Mouse (Mus musculus): ENCODE data around the gene Mia2. TPM values are rescaled to one million over a fixed set of nuclear protein-coding genes. Genes with fewer than 3 reads are reported as not detected.

Gene Mia2
- total and polyA plus RNA-seq, 3 experiments, result 103 to 175 TPM; not detected in 1

- H3K27ac ChIP-seq (ENCODE audit: control insufficient read depth, low read depth, low read length), result no peak overlapping the region
- no peak overlapping the region for H3K9ac ChIP-seq (ENCODE audit: control insufficient read depth, low read depth, low read length, poor library complexity, severe bottlenecking)
- no peak overlapping the region for H3K4me3 ChIP-seq (ENCODE audit: control insufficient read depth in 1 of 2, insufficient read depth in 1 of 2, low read depth in 2 of 2, low read length in 2 of 2)
- H3K9me3 ChIP-seq (replicated peaks; ENCODE audit: insufficient read depth, low read length), result no peaks in the 10 kb centered on the region
- no peaks in the 10 kb centered on the region; a peak in 1 of 4 replicates for H3K36me3 ChIP-seq (ENCODE audit: control insufficient read depth in 1 of 2, insufficient read depth in 2 of 2, low read length in 2 of 2)
- no peak for DNase-seq (ENCODE audit: low read depth, low spot score)
- no peaks in the 10 kb centered on the region for H3K4me1 ChIP-seq (ENCODE audit: control insufficient read depth in 1 of 2, insufficient read depth in 2 of 2, low read length in 2 of 2)
- no peaks in the 10 kb centered on the region for H3K79me2 ChIP-seq (ENCODE audit: control insufficient read depth, insufficient read depth, low read length, poor library complexity)
- no peaks in the 10 kb centered on the region for H3K27me3 ChIP-seq (ENCODE audit: control insufficient read depth in 1 of 2, insufficient read depth in 2 of 2, low read length in 2 of 2)
- no peak for TF ChIP-seq MAFK (IDR thresholded peaks at IDR 0.05; ENCODE audit: borderline replicate concordance, low read depth, low read length)
- TF ChIP-seq CHD2 (IDR thresholded peaks at IDR 0.05; ENCODE audit: low read length), result no peak
- TF ChIP-seq KAT2A (conservative IDR thresholded peaks at IDR 0.05; ENCODE audit: low read depth, low read length), result no peak
- TF ChIP-seq ZMIZ1 (IDR thresholded peaks at IDR 0.05; ENCODE audit: low read depth, low read length), result no peak
- no peak for TF ChIP-seq MXI1 (IDR thresholded peaks at IDR 0.05; ENCODE audit: low read depth, low read length)
- no peak for TF ChIP-seq CHD1 (IDR thresholded peaks at IDR 0.05; ENCODE audit: low read depth, low read length)
- TF ChIP-seq SIN3A (IDR thresholded peaks at IDR 0.05; ENCODE audit: low read length), result no peak
- TF ChIP-seq EP300 (IDR thresholded peaks at IDR 0.05; ENCODE audit: low read depth in 1 of 2, low read length in 2 of 2), result no peak
- TF ChIP-seq HCFC1 (IDR thresholded peaks at IDR 0.05; ENCODE audit: low read depth, low read length), result no peak
- no peak for TF ChIP-seq GATA1 (IDR thresholded peaks at IDR 0.05; ENCODE audit: low read depth, low read length)
- no peak for TF ChIP-seq ZC3H11A (IDR thresholded peaks at IDR 0.05; ENCODE audit: low read depth, low read length)
- no peak for TF ChIP-seq ELF1 (IDR thresholded peaks at IDR 0.05; ENCODE audit: low read depth, low read length)
- no peak for TF ChIP-seq MEF2A (IDR thresholded peaks at IDR 0.05; ENCODE audit: extremely low read depth, insufficient replicate concordance, low read depth, low read length, poor library complexity, severe bottlenecking)
- no peak for TF ChIP-seq RAD21 (IDR thresholded peaks at IDR 0.05; ENCODE audit: low read depth, low read length)
- no peak for TF ChIP-seq ZKSCAN1 (IDR thresholded peaks at IDR 0.05; ENCODE audit: low read depth, low read length)
- TF ChIP-seq JUND (IDR thresholded peaks at IDR 0.05; ENCODE audit: low read depth, low read length), result no peak
- TF ChIP-seq RCOR1 (IDR thresholded peaks at IDR 0.05; ENCODE audit: low read depth, low read length), result no peak
- TF ChIP-seq GABPA (IDR thresholded peaks at IDR 0.05; ENCODE audit: low read depth, low read length), result no peak
Observed at GRCm38 (mm10) chr12:59104771-59105170, 9.2 kb downstream of the Mia2 start.

GRCm38 (mm10) chr12:59105914-59106313 lies 10.3 kb downstream of the Mia2 start:
- Histone ChIP-seq H3K27ac (ENCODE audit: control insufficient read depth, low read depth, low read length) (no peak overlapping the region), H3K9ac (ENCODE audit: control insufficient read depth, low read depth, low read length, poor library complexity, severe bottlenecking) (no peak overlapping the region), H3K4me1 (ENCODE audit: control insufficient read depth in 1 of 2, insufficient read depth in 2 of 2, low read length in 2 of 2) (no peaks in the 10 kb centered on the region), H3K9me3 (replicated peaks; ENCODE audit: insufficient read depth, low read length) (no peaks in the 10 kb centered on the region), H3K79me2 (ENCODE audit: control insufficient read depth, insufficient read depth, low read length, poor library complexity) (no peaks in the 10 kb centered on the region), H3K27me3 (ENCODE audit: control insufficient read depth in 1 of 2, insufficient read depth in 2 of 2, low read length in 2 of 2) (no peaks in the 10 kb centered on the region), H3K36me3 (ENCODE audit: control insufficient read depth in 1 of 2, insufficient read depth in 2 of 2, low read length in 2 of 2) (no peaks in the 10 kb centered on the region), H3K4me3 (ENCODE audit: control insufficient read depth in 1 of 2, insufficient read depth in 1 of 2, low read depth in 2 of 2, low read length in 2 of 2) (no peak overlapping the region)
- no peak for TF ChIP-seq NRF1 (IDR thresholded peaks at IDR 0.05; ENCODE audit: insufficient read depth, low read depth, low read length, poor library complexity, severe bottlenecking)
- TF ChIP-seq KAT2A (conservative IDR thresholded peaks at IDR 0.05; ENCODE audit: low read depth, low read length), result no peak
- no peak for TF ChIP-seq USF1 (IDR thresholded peaks at IDR 0.05; ENCODE audit: low read depth, low read length)
- TF ChIP-seq POLR2AphosphoS5 (IDR thresholded peaks at IDR 0.05; ENCODE audit: borderline replicate concordance, low read depth, low read length), result no peak
- no peak for TF ChIP-seq POLR2AphosphoS2 (IDR thresholded peaks at IDR 0.05; ENCODE audit: low read length)
- TF ChIP-seq GATA1 (IDR thresholded peaks at IDR 0.05; ENCODE audit: low read depth, low read length), result no peak
- TF ChIP-seq ZC3H11A (IDR thresholded peaks at IDR 0.05; ENCODE audit: low read depth, low read length), result no peak
- TF ChIP-seq MXI1 (IDR thresholded peaks at IDR 0.05; ENCODE audit: low read depth, low read length), result no peak
- TF ChIP-seq RCOR1 (IDR thresholded peaks at IDR 0.05; ENCODE audit: low read depth, low read length), result no peak
- no peak for TF ChIP-seq GABPA (IDR thresholded peaks at IDR 0.05; ENCODE audit: low read depth, low read length)
- no peak for TF ChIP-seq ZNF384 (IDR thresholded peaks at IDR 0.05; ENCODE audit: low read depth, low read length)
- TF ChIP-seq ETS1 (IDR thresholded peaks at IDR 0.05; ENCODE audit: low read depth, low read length), result no peak
- no peak for TF ChIP-seq BHLHE40 (IDR thresholded peaks at IDR 0.05; ENCODE audit: borderline replicate concordance, low read depth, low read length)
- no peak for TF ChIP-seq SMC3 (IDR thresholded peaks at IDR 0.05; ENCODE audit: low read depth, low read length)
- no peak for TF ChIP-seq MYB (IDR thresholded peaks at IDR 0.05; ENCODE audit: low read depth, low read length)
- no peak for TF ChIP-seq TAL1 (IDR thresholded peaks at IDR 0.05; ENCODE audit: low read length)
- DNase-seq (ENCODE audit: low read depth, low spot score), result no peak
